Mouse (Mus musculus) midbrain, embryonic 16.5 days (tissue): ENCODE results near the gene Hoxa9. TPM values are rescaled to one million over a fixed set of nuclear protein-coding genes. Genes with fewer than 3 reads are reported as not detected.
A peak's percentile ranks its signal among the peaks of the same experiment; 100 is the strongest.

ENCODE experiments used
- ATAC-seq: fragments of 200-750 bp; cut with Nextera tagmentation; 2 replicates; pipeline ENCODE4 v1.8.0; 2017; ENCODE audit warnings: moderate TSS enrichment
- H3K27ac ChIP-seq: fragments of 300-500 bp; sonication (generic); 2 replicates; pipeline ENCODE4 v1.5.1; 2014; ENCODE audit warnings: mild to moderate bottlenecking, low read length, mixed read lengths
- H3K27me3 ChIP-seq: fragments of 300-500 bp; sonication (generic); 2 replicates; pipeline ENCODE4 v1.6.1; 2014; ENCODE audit warnings: low read depth, low read length, mixed read lengths; ENCODE audit not compliant: control insufficient read depth, insufficient read depth
- H3K36me3 ChIP-seq: fragments of 300-500 bp; sonication (generic); 2 replicates; pipeline ENCODE4 v1.6.1; 2014; ENCODE audit warnings: mild to moderate bottlenecking, low read length, moderate library complexity, mixed read lengths; ENCODE audit not compliant: control insufficient read depth, insufficient read depth
- H3K4me1 ChIP-seq: fragments of 300-500 bp; sonication (generic); 2 replicates; pipeline ENCODE4 v1.6.1; 2014; ENCODE audit warnings: mild to moderate bottlenecking, low read length, mixed read lengths; ENCODE audit not compliant: control insufficient read depth, insufficient read depth
- H3K4me2 ChIP-seq: fragments of 300-500 bp; sonication (generic); 2 replicates; pipeline ENCODE4 v1.6.1; 2014; ENCODE audit warnings: mild to moderate bottlenecking, low read length, mixed read lengths
- H3K4me3 ChIP-seq: fragments of 300-500 bp; sonication (generic); 2 replicates; pipeline ENCODE4 v1.5.1; 2014; ENCODE audit warnings: low read depth, mild to moderate bottlenecking, low read length, moderate library complexity, mixed read lengths
- H3K9ac ChIP-seq: fragments of 300-500 bp; sonication (generic); 2 replicates; pipeline ENCODE4 v1.6.1; 2014; ENCODE audit warnings: low read depth, low read length, mixed read lengths
- H3K9me3 ChIP-seq: fragments of 300-500 bp; sonication (generic); replicated peaks from 2 replicates; pipeline ENCODE4 v1.6.1; 2014; ENCODE audit warnings: mild to moderate bottlenecking, low read length, mixed read lengths; ENCODE audit not compliant: control insufficient read depth, poor library complexity, severe bottlenecking
- WGBS: fragments of 180-500 bp; shearing (Covaris S2); extraction: QIAGEN DNeasy Blood & Tissue Kit; methylation state at CpG from one replicate; pipeline ENCODE4 v1.1.7; 2014; 5-methylcytosine and 5-hydroxymethylcytosine counted together
- polyA plus RNA-seq: library from polyadenylated mRNA; unstranded; fragments of >200 nt; fragmentation: Nextera tagmentation; extraction: Ambion mirVana; gene quantifications from 2 replicates; pipeline ENCODE4 v1.2.1, GENCODE M21; 2015

The Hoxa9 gene
- polyA plus RNA-seq, 1 experiment from 2014 or later, result not detected

GRCm38 (mm10) chr6:52262463-52263320 is 31.8 kb upstream of the Hoxa9 start:
- H3K27ac ChIP-seq, result no peak overlapping the region
- WGBS, result 1% methylated on average over 24 of the region's 24 CpGs
- H3K9me3 ChIP-seq, result no peaks in the 10 kb centered on the region
- peaks cover 76% of the 10 kb centered on the region for H3K27me3 ChIP-seq
- no peak overlapping the region for H3K9ac ChIP-seq
- ATAC-seq, result no peak
- no peak overlapping the region for H3K4me2 ChIP-seq
- no peak overlapping the region for H3K4me3 ChIP-seq
- H3K4me1 ChIP-seq, result peaks cover 4% of the 10 kb centered on the region; the same call in 1 of the 2 replicates
- no peaks in the 10 kb centered on the region for H3K36me3 ChIP-seq

GRCm38 (mm10) chr6:52261751-52262462 is 31.0 kb upstream of the Hoxa9 start:
- Histone ChIP-seq H3K4me3 (no peak overlapping the region), H3K4me2 (no peak overlapping the region), H3K27me3 (peaks cover 76% of the 10 kb centered on the region), H3K27ac (no peak overlapping the region), H3K4me1 (peaks cover 4% of the 10 kb centered on the region; the same call in 1 of the 2 replicates), H3K9ac (no peak overlapping the region), H3K36me3 (no peaks in the 10 kb centered on the region), H3K9me3 (no peaks in the 10 kb centered on the region)
- 4% methylated on average over 9 of the region's 9 CpGs for WGBS
- no peak for ATAC-seq

GRCm38 (mm10) chr6:52260654-52261575 is 30.0 kb upstream of the Hoxa9 start, which contains the start of gene Hoxa13:
Gene Hoxa13, minus strand, starts transcription at chr6:52260880.
- no peak for ATAC-seq
- H3K4me1 ChIP-seq, result peaks cover 4% of the 10 kb centered on the region; the same call in 1 of the 2 replicates
- no peak within 1 kb of the TSS for H3K9ac ChIP-seq
- no peak within 1 kb of the TSS for H3K27ac ChIP-seq
- H3K27me3 ChIP-seq, result peaks cover 73% of the 10 kb centered on the region
- H3K4me3 ChIP-seq, result peak within 1 kb of the TSS; percentile 20
- H3K9me3 ChIP-seq, result no peaks in the 10 kb centered on the region
- H3K36me3 ChIP-seq, result no peaks in the 10 kb centered on the region
- peak within 1 kb of the TSS; percentile 33; the same call in 1 of the 2 replicates for H3K4me2 ChIP-seq
- WGBS, result 1% methylated on average over 31 of the region's 72 CpGs

- Histone ChIP-seq H3K4me3 (no peak overlapping the region), H3K4me2 (no peak overlapping the region; the same call in 1 of the 2 replicates), H3K27ac (no peak overlapping the region), H3K9ac (no peak overlapping the region), H3K4me1 (peaks cover 4% of the 10 kb centered on the region; the same call in 1 of the 2 replicates), H3K27me3 (peaks cover 71% of the 10 kb centered on the region), H3K36me3 (no peaks in the 10 kb centered on the region), H3K9me3 (no peaks in the 10 kb centered on the region)
- ATAC-seq, result no peak
- 1% methylated on average over 39 of the region's 39 CpGs for WGBS
These were observed 28.9 kb upstream of the Hoxa9 start for GRCm38 (mm10) chr6:52259811-52260261.

- Histone ChIP-seq H3K4me3 (no peak overlapping the region), H3K9ac (no peak overlapping the region), H3K9me3 (no peaks in the 10 kb centered on the region), H3K27ac (no peak overlapping the region), H3K36me3 (no peaks in the 10 kb centered on the region), H3K4me1 (peaks cover 4% of the 10 kb centered on the region; the same call in 1 of the 2 replicates), H3K4me2 (no peak overlapping the region), H3K27me3 (peaks cover 66% of the 10 kb centered on the region)
- 1% methylated on average over 24 of the region's 25 CpGs for WGBS
- ATAC-seq, result no peak
These were observed 28.3 kb upstream of the Hoxa9 start for GRCm38 (mm10) chr6:52259081-52259790.

- peaks cover 4% of the 10 kb centered on the region; the same call in 1 of the 2 replicates for H3K4me1 ChIP-seq
- H3K27ac ChIP-seq, result no peak overlapping the region
- WGBS, result under 1% methylated on average over 6 of the region's 6 CpGs
- no peak overlapping the region for H3K4me2 ChIP-seq
- no peaks in the 10 kb centered on the region for H3K36me3 ChIP-seq
- H3K27me3 ChIP-seq, result peaks cover 64% of the 10 kb centered on the region
- ATAC-seq, result no peak
- H3K4me3 ChIP-seq, result no peak overlapping the region
- H3K9me3 ChIP-seq, result no peaks in the 10 kb centered on the region
- H3K9ac ChIP-seq, result no peak overlapping the region
These were observed 26.1 kb upstream of the Hoxa9 start for GRCm38 (mm10) chr6:52256956-52257355.

GRCm38 (mm10) chr6:52253511-52254500 is 22.9 kb upstream of the Hoxa9 start:
- H3K27me3 ChIP-seq, result peaks cover 74% of the 10 kb centered on the region
- H3K4me1 ChIP-seq, result no peaks in the 10 kb centered on the region
- WGBS, result under 1% methylated on average over 59 of the region's 59 CpGs
- H3K9me3 ChIP-seq, result no peaks in the 10 kb centered on the region
- no peak overlapping the region for H3K27ac ChIP-seq
- no peak overlapping the region for H3K9ac ChIP-seq
- H3K36me3 ChIP-seq, result no peaks in the 10 kb centered on the region
- no peak overlapping the region for H3K4me3 ChIP-seq
- H3K4me2 ChIP-seq, result no peak overlapping the region
- ATAC-seq, result no peak
